Mouse (Mus musculus) spleen, adult 12 weeks (tissue): Measurements from ENCODE around the gene Foxi3.

Experiments used
- DNase-seq: peaks from one replicate; pipeline ENCODE4 v3.0.0; 2022; ENCODE audit warnings: low spot score

Gene Foxi3

GRCm38 (mm10) chr6:70956285-70956912 lies at the start of gene Foxi3:
Gene Foxi3 (plus strand): TSS chr6:70956531.
- DNase-seq: no peak

- DNase-seq: no peak
These were observed 46.8 kb upstream of the Foxi3 start for GRCm38 (mm10) chr6:70909572-70909971.

DNA sequence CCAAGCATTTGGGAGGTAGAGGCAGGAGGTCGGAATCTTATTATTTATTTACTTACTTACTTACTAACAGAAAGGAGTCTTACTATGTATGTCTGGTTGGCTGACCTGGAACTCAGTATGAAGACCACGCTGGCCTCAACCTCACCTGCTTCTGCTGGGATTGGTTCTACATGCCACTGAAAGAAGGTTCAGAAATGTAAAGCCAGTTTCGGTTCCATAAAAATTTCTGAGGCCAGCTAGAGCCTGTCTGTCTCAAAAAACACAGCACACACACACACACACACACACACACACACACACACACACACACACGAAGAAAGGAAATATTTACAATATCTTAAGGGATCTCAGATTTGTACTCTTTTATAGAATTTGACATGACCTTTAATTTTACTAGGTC lies 46.0 kb upstream of the Foxi3 start:
- no peak for DNase-seq

DNA sequence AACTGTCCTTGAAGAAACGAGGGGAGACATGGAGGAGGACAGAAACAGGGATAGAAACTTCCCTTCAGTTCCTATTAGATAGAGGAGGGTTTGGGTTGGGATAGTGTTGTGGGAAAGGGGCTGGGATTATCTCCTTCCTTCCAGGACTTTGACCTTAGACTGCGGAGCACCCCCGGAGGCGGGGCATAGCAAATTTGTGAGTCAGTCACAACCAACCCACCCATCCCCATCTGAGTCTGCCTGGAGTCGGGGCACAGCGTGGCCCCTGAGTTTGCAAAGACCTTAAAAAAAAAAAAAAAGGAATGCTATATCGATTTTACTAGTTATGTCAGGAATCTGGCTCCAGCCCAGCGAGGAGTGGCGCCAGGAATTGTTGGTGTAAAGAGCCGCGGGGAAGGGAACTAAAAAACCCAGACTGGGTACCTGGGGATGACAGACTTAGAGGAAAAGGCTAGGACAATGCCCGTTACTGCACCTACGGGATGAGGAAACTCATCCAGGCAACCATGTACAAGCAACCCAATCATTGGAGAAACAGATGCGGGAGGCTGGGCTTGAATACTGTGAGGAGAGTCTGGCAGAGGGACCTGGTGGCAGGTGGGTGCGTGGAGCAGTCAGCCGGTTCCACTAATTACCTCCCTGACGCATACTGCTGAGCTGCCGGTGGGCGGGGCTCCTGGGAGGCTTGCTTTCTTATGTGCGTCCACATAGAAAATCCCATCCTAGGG lies 44.5 kb upstream of the Foxi3 start:
- DNase-seq: no peak

DNA sequence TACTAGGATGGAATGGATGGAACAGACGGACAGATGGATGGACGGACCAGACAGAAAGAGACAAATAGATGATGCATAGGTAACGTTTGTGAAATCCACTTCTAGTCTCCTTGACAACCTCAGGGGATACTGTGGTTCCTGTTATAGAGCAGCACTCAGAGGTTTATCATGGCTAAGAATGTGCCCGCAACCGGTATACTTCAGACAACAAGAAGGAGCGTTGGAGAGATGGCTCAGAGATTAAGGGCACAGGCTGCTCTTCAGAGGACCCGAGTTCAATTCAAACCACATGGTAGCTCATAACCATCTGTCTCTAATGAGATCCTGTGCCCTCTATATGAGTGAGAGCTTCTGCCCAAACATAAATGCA lies 44.0 kb upstream of the Foxi3 start:
- DNase-seq: no peak

GRCm38 (mm10) chr6:70918827-70919226 lies 37.5 kb upstream of the Foxi3 start, which contains the start of gene Tex37:
Gene Tex37 (minus strand): TSS chr6:70918927.
- DNase-seq: no peak

- peak; percentile 8 for DNase-seq
These were observed 34.9 kb upstream of the Foxi3 start for GRCm38 (mm10) chr6:70921274-70922074.

GRCm38 (mm10) chr6:70931801-70932200 lies 24.5 kb upstream of the Foxi3 start:
- DNase-seq: no peak

DNA sequence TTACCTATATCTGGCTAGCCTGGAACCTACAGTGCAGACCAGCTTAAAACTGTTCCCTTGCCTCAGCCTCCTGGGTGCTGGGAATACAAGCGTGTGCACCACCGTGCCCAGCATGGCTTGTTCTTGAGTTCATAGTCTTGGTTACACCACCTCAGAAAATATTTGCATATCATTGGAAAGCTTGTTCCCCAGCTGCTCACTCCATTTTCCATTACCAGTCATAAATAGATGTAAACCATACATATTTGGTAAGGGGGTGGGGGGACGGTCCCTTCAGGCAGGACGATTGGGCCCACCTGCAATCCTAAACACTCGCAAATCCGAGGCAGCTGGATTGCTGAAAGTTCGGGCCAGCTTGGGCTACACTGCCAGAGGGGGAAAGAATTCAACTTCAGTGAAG lies 3.1 kb upstream of the Foxi3 start:
- DNase-seq: no peak

- no peak for DNase-seq
These were observed 2.3 kb upstream of the Foxi3 start for GRCm38 (mm10) chr6:70954040-70954439.

GRCm38 (mm10) chr6:70955291-70955800 lies 985 bp upstream of the Foxi3 start:
- no peak for DNase-seq

DNA sequence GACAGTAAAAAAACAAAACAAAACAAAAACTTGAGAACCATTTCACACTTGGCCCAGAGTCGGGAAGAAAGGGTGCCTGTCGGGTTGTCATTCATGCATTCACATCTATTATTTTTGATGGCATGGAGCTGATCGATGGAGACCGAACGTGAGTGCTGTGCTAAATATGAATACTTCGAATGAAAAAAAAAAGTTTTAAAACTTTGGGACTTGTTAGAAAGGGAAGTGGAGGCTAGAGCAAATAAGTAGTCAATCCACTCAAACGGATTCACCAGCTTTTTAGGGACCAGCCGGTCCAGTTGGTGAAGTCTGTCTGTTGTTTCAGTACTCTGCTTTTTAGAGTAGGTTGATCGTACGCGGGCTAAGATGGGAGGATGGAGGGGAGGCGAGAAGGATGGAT lies 490 bp upstream of the Foxi3 start:
- DNase-seq: no peak

GRCm38 (mm10) chr6:70956936-70957335 lies 605 bp downstream of the Foxi3 start:
- no peak for DNase-seq

GRCm38 (mm10) chr6:70957341-70957940 lies 1.1 kb downstream of the Foxi3 start:
- no peak for DNase-seq

DNA sequence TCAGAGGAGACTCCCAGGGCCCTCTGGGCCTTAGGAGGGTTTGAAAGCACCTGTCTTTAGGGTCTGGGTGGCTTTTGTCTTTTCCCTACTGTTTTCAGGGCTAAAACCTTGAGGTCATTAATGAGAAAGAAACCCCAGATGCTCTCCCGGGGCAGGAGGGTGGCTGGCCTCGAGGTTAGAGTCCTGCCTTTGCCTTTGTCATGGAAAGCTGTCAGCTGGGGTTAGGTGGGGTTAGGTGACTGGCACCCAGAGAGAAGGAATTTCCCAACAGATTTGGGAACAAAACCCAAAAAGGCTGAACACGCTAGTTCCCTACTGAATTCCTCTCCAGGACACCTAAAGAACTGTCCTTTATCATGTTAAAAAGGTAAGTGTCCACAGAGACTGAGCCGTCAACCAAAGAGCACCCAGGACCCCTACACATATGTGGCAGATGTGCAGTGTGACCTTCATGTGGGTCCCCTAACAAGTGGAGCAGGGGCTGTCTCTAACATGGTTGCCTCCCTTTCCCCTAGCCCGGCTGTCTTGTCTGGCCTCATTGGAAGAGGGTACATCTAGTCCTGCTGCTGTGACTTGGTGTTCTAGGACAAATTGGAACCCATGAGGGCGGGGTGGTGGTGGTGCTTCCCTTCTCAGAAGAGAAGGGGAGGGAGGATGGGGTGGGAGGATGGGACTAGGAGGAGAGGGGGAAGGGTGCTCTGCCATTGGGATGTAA lies 7.9 kb downstream of the Foxi3 start:
- no peak for DNase-seq

DNA sequence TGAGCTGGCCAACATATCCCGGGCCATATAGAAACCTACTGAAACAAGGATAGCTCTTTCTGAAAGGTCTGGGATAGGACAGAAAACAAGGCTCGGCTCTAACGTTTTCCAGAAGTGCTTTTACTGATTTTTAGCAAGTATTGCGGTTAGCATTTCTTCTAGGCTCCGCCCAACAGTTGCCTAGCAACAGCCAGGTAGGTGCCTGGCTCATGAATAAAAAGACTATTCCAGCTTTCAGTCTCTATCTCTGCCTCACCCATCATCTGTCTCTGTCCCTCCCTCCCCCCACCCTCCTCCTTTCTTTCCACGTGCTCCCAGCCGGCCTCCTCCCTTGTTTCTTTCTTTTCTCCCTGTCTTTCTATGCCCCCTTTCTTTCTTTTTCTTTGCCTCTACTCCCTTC lies 9.4 kb downstream of the Foxi3 start:
- no peak for DNase-seq

- no peak for DNase-seq
These were observed 11.1 kb downstream of the Foxi3 start for GRCm38 (mm10) chr6:70967422-70967821.

DNA sequence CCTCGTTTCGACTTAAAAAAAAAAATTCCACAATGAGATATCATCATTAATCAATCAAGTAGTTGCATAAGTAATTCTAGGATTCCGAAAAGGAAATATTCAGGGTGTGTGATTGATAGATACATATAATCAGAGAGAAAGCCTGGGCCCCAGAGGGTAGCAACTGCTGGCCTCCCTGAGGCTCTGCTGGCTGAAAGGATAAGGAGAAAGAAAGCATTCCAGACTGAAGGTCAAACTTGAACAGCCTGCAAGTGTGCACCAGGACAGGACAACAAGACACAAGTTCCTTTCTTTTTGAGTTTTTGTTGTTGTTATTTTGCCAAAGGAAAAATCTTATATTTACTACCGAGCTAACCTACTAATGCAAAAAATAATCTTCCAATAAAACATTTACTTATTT lies 12.0 kb downstream of the Foxi3 start:
- DNase-seq: no peak

- DNase-seq: no peak
These were observed 16.7 kb downstream of the Foxi3 start for GRCm38 (mm10) chr6:70973066-70973465.

DNA sequence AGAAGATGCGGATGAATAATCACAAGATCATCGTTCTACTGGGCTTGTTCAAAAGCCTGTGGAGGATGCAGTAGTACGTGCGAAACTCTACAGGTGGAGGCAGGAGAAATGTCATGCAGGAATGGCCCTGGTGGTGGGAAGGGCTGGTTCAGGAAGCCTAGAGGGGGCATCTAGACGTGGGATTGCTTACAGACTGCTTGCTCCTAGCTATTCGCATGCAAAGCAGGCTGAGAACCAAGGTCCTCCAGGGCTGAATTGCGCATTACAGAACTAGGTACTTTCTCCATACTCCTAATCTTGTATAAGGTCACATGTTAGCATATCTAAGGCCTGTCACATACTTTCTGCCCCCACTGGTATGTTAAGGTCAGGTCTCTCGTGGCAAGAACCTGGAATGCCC lies 24.7 kb downstream of the Foxi3 start:
- no peak for DNase-seq

GRCm38 (mm10) chr6:70982416-70982815 lies 26.1 kb downstream of the Foxi3 start:
- DNase-seq: no peak

- DNase-seq: no peak
These were observed 30.4 kb downstream of the Foxi3 start for GRCm38 (mm10) chr6:70986683-70987082.
